Mouse (Mus musculus) erythroblast, adult 5-6 weeks (primary cell): ENCODE measurements around the gene Rprd1b. TPM values are rescaled to one million over a fixed set of nuclear protein-coding genes. Genes with fewer than 3 reads are reported as not detected.

Experiments used
- ATAC-seq: replicated peaks from 2 replicates; pipeline ENCODE4 v1.8.0; 2016; ENCODE audit warnings: moderate number of reproducible peaks, mild to moderate bottlenecking, moderate TSS enrichment, inconsistent platforms; ENCODE audit not compliant: poor library complexity, low FRiP score, severe bottlenecking
- total RNA-seq, 2 experiments: library from RNA; stranded (forward) in 1 of 2; stranded (reverse) in 1 of 2; fragments of 150-400 nt in 1 of 2; fragments of 200-764, 138-1000 nt in 1 of 2; gene quantifications; 2 replicates each; pipeline versions ENCODE4 v1.2.3 to v1.2.4; 2015 to 2017; ENCODE audit warnings: low replicate concordance in 2 of 2

Gene Rprd1b
- total RNA-seq (2015; ENCODE audit: low replicate concordance) (19.2 and 20.8 TPM in 2 replicates), total RNA-seq (2017; ENCODE audit: low replicate concordance) (25.5 and 31.2 TPM in 2 replicates)

DNA sequence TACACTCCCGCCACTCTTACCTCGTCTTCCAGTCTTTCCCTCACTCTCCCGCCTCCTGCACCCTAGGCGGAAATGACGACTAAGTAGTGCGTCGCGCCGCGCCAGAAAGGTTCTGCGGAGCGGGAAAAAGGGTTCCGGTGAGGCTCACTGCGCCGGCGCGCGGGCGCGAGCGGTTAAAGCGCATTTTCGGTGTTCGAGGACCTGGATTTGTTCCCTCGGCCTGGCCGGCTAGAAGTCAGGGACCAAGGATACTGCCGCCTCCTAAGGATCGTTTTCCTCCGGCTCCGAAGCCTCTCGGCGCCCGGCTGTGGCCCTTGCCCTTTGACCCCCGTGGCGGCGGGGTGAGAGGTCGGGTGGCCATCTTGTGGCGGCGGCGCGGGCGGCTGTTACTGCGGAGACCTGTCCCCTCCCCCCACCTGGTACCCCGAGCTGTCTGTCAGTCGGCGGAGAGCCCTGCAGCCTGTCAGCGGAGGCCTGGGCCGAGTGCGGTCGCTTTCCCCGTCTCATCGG lies at the start of gene Rprd1b, which contains the start of gene Tti1:
Gene Rprd1b, plus strand, starts transcription at position 144 of the 510 bp plus-strand sequence.
Gene Tti1, minus strand, starts transcription at position 80 of the 510 bp plus-strand sequence.
- peak; percentile 91 for ATAC-seq

DNA sequence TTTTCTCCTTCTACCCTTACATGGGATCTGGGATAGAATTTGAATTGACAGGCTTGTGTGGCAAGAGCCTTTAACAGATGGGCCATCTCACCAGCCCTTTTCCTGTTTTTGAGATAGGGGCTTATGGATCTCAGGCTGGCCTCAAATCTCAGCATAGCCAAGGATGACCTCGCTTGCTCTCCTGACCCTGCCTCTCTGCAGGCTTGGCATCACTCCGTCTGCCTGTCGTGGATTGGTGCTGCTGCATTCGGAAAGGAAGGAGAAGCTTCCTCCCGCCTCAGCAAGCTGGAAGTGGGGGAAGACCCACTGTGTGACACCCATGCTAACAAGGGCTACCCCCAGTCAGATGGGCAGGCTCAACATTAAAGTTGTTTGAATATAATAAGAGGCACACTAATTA lies 49.1 kb upstream of the Rprd1b start:
- ATAC-seq, result no peak

DNA sequence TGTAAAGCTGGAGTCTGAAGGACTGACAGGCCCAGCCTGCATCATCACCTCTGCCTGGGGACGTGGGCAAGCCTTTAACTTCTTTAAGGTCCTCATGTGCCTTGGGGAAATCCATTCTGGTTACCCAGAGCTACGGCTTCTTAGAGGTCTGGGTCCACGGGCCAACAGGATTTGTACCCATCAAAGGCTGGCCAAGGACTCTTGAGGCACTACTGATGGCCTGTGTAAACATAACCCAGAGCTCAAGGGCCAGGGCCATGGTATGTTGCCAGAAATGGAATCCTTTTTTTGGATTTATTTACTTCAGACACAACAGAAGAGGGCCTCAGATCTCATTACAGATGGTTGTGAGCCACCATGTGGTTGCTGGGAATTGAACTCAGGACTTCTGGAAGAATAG lies 45.6 kb upstream of the Rprd1b start:
- ATAC-seq, result no peak

DNA sequence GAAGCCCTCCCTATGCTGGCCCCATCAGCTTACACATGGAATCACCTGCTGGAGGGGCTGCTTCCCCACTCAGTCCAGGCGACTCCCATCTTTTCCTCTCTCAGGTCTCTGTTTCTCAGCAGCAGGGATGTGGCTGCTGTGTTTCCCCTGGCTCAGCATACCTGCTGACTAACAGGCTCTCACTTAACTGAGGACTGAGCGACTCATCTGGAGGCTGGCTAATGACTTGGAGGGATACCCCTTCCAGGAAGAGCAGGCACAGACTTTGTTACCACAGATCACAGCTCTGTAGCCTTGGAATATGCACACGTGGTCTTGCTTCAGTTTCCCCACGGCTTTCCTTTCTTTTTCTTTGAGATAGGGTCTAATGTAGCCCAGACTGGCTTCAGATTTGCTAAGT lies 45.0 kb upstream of the Rprd1b start:
- no peak for ATAC-seq

DNA sequence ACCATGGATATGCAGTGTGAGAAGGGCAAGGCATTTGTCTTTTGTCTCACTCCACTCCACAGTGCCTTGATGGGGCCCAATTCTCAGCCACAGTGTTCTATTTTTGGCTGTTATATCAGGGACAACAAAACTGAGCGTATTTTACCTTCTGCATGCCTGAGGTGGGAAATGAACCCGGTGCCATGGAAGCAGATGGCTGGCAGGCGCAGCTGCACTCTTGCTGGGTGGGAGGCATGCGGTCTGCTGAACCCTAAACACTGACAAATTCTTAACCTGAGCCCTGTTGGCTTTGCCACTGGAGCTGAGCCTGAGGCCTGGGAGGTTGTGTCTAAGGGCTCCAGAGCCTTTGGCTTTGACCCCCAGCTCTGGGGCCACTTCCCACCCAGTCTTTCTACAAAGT lies 42.7 kb upstream of the Rprd1b start:
- no peak for ATAC-seq

DNA sequence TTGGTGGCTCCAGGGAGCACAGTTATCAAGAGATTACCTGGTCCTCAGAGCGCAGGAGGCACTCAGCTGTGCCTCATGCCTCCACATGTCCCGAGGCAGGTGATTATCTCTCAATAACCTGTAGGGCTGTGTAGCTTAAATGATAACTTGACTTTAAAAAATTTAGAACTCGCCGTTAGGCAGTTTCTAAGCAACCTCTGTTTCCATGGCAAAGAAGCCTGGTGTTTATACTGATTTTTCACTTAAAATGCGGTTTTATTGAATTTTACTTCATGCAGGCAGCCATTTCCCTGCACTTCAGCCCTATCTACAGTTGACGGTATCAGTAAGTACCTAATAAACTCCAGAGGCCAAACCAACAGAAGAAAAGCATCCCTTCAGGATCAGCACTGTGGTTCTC lies 42.1 kb upstream of the Rprd1b start:
- no peak for ATAC-seq

DNA sequence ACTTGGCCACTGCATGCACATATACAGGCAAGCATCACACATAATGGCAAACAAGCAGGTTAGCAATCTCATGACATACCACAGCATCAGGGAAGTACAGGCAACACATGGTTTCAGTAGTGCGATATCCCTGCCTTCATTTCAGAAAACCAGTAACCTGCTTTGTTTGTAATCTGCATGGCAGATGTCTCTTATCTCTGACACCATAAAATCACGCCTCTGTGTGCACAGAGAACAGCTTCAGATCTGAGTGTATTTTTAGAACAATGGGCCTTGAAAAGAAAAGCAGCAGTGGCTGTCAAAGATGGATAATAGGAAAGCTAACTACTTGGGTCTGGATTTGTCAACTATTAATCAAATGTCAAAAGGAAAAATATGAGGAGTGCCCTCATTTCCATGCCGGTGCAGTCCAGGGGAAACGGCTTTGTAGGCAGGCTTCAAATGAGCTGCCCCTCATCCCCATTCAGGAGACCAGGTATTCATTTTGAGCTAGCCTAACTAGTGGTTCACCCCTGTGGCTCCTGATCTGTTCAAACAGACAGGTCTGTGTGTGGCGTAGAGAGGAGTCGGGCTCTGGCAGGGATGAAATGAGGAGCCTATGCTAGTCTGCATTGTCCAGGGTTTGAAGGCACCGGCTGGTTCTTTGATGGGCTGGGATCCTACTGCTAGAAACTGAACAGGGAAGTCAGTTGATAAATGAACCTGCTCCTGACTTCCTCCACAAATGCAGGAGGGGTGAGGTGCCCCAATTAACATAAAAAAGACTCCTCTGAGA lies 39.7 kb upstream of the Rprd1b start:
- ATAC-seq, result no peak

DNA sequence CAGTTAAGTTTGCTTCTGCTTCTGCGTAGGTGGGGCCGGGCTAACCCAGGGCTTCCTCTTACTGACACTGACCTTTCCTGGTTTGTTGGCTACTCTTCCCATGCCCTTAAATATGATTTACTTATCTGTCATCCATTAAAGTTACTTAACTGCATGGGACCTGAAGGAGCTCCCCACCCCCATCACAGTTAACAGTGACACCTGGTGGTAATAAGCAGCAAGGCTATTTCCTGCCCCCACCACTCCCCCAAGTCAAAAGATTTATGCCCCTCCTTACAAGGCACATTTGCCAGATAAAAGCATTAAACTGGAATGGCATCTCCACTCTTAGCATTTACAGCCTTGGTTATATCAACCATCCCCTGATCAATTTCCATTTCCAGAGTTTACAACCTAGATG lies 38.4 kb upstream of the Rprd1b start:
- no peak for ATAC-seq

DNA sequence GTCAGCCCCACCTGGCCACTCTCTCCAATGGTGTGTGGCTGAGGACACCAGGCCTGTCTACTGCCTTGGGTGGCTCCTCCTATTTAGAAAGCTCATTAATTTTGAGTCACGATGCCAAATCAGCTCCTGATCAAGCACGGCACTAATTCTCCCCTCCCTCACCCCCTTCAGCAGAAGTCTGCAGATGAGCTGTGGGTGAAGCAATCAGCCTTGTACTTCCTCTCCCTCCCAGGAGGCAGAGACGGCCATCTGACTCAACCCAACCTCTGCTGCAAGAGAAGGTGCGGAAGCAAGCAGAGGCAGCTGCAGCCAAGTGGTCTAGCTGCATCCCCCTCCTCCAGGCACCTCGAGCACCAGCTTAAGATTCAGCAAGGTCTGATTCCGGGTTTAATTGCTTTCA lies 37.3 kb upstream of the Rprd1b start:
- no peak for ATAC-seq

DNA sequence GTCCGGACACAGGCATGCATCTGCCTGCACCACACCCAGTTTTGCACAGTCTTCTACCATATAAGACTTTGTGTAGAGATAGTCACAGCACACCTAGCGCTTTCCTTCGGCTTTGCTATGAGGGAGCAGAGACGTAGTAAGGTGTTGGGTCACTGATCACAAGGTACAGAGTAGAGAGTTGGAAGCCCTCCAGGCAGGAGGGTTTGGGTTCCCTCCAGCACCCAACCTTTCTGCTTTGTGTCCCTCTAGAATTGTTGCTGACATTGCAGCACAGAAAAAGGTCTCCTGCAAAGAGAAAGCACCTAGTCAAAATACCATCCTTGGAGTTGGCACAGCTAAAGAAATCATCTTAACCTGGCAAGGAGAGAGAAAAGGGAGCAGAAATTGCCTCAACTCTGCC lies 35.8 kb upstream of the Rprd1b start:
- ATAC-seq, result no peak

DNA sequence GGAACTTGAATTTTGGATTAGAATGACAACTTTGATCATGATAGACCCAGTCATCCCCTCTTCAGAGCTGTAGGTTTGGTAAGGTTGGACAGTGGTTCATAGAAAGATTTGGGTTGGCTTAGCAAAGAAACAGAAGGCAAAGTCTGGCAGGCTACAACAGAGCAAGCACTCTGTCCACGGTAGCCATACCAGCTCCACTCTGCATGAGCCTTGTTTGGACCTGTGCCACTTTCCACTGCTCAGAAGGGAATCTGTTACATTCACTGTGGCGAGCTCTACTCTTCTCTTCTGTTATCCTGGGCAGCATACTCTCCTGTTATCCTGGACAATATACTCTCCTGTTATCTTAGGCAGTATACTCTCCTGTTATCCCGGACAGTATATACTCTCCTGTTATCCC lies 29.5 kb upstream of the Rprd1b start:
- ATAC-seq, result no peak

DNA sequence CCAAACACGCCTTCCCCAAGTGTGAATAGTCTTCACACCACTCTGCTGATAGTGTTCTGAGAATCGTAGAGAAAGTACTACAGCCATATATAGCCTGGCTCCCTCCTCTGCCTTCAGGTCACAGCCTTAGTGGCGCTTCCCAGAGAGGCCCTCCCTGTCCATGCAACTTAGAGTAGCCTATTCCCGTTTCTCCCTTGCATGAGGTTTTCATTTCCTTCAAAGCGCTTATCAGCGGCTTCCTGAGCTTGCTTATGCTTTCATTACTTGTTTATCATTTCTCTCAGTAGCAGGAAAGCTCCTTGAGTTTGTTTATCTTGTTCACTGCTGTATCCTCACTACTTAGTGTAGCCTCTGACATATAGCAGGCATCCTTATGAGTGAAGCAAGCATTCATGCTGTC lies 23.7 kb upstream of the Rprd1b start:
- no peak for ATAC-seq

DNA sequence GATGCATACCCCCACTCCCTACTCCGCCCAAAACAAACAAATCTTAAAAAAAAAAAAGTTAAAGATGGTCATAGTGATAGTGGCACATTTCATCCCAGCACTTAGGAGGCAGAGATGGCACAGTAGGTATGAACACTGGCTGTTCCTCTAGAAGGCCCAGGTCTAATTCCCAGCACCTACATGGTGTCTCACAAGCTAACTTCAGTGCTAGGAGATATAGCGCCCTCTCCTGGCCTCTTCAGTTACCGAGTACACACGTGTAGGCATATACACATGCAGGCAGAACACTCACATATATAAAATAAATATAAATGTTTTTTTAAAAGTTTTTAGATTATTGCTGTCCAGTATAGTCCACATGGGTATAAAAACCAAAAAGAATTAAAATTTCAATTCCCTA lies 22.7 kb upstream of the Rprd1b start:
- no peak for ATAC-seq

DNA sequence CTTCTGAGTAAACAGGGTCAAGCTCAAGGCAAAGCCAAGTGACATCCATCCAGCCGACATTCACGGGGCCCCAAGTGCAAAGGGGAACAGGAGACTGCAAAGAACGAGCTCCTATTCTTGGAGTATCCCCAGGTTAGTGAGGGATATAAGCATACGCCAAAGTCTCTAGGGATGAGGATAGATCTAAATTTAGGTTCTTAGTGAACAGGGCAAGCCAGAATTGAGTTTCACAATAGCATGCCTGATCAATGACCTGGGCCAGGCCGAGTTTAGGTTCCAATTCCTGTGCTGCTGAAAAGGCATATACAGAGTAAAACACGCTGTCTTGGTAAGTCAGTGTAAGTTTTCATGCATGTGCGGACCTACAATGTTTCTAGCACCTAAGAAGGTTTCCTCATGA lies 18.9 kb upstream of the Rprd1b start:
- no peak for ATAC-seq

DNA sequence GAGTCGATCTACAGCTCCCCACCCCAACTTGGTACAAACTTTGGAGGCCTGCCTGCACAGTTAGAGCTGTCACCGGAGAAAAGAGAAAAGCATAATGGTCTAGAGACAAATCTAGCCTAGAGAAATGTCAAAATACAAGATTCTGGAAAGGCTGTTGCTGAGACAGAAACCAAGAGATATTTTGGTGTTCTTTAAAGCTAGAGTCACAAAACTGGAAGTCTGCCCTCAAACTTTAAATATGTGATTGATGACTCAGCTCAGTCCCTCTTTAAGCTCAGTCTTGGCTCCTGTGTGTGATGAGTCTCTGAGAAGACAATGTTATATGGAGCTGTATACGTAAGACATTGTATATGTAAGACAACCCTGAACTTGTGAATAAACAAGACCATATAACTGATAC lies 15.7 kb upstream of the Rprd1b start:
- no peak for ATAC-seq

DNA sequence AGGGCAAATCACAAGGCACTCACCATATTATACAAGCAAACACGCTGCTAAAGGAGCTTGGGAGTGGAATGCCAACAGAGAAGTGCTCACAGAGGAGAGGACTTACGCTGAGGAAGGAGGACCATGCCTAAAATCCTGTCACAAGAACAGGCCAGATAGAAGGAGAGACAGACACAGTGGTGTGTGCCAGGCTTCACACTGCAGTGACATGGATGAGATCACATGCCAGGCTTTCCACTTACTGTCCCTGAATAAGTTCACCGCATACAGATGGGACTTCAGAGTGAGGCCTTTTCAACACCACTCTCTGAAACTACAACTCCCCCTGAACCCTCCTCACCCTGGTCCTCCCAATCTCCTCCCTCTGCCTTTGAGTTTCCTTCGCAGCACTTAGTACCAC lies 11.0 kb upstream of the Rprd1b start:
- no peak for ATAC-seq

DNA sequence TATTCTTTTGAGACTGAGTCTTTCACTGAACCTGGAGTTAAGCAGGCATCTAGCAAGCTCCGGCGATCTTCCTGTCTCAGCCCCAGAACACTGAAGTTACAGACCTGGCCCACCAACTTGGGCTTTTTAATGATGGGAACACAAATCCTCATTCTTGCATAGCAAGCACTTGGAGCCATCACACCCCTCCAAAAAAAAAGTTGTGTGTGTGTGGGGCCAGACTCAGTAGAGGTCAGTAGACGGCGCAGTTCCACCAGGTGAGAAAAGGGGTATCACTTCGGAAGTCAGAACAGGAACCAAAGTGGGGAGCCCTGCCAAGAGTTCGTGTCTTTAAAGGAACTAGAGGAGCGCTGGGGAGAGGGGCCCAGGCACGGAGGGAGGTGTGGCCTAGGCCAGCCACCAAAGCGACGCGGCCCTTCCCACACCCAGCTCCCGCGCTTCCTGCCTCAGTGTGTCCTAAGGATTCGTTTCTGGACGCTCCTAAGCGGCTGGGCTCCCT lies 393 bp upstream of the Rprd1b start:
- ATAC-seq, result peak; percentile 63

DNA sequence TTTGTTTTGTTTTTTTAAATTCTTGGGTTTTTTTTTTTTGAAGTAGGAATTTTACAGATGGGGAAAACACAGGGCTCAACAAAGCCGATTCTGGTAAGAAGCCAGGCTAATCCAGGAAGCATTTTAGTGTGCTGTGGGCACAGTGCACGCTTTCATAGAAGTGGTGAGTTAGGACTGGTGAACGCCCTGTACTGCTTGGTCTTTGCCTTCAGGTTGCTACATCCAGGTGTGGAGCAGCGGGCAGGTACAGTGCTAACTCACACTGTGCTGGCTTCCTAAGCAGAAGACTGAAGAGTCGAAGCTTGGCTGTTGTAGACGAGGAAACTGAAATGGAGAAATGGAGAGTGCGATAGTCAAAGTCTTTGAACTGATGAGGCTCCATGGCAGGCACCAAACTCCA lies 1.7 kb downstream of the Rprd1b start:
- no peak for ATAC-seq

DNA sequence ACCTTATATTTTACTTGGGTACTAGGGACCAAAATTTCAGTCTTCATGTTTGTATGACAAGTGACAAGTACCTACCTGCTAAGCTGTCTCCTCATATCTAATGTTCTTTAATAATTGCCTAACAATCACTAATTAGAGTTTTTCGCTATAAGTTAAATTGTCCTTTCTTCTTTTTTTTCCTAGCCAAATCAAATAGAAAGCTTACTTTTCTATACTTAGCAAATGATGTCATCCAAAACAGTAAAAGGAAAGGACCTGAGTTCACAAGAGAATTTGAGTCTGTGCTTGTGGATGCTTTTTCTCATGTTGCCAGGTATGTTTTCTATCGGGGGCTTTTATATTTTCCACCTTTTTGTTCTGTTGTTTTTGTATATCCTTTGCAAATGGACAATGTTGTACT lies 7.5 kb downstream of the Rprd1b start:
- ATAC-seq, result no peak

DNA sequence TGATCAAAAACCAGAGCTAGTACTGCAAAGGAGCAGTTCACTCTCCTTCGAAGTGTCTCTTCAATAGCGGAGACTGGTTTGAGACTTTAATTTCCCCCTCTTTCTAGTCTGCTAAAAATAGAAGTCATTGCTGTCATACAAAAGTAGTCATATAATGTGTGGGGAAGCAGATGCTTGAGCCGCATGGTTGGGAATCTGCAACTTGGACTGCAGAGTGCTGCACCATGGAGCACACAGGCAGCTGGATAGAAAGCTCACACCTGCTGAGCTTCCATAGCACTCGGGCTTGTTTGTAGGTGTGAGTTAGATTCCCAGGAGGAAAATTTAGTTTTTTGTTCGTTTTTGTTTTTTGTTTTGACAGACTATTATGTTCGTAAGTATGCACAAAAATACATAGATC lies 8.1 kb downstream of the Rprd1b start:
- no peak for ATAC-seq

DNA sequence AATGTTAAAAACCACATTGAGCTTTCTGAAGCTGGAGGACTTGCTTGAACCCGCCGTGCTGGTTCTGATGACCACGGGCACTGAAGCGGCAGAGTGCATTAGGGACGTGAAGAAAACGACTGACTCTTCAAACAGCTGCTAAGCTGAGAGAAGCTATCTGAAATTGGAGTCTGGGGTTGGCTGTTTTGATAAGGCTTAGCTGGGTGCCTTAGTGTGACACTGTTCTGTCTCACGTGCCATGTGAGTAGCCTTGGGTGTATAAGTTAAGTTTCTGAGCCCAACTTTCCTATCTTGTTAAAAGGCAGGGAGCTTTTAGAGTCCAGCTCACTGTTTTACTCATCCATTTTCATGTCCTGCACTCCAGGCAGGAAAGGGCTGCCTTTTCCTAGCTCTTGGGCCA lies 8.7 kb downstream of the Rprd1b start:
- peak; percentile 73; the same call in 1 of the 2 replicates for ATAC-seq

DNA sequence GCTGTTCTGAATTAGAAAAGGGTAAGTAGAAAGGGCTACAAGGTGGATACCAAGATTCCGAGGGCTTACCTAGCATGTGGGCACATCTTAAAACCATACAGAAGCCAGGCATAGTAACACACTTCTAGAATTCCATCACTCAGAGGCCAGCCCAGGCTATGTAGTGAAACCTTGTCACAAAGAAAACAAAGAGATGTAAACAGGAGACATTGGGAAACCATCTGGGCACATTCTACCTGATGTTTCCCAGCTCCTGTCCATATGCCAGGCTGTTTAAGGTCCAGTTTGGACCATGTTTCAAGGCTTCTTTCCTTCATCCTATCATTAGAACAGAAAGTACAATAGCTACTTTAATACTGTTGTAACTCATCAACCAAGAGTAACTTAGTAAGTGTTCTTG lies 9.3 kb downstream of the Rprd1b start:
- ATAC-seq, result no peak
